Mouse (Mus musculus): ENCODE data around the gene Hnrnpa3. TPM values are rescaled to one million over a fixed set of nuclear protein-coding genes. Genes with fewer than 3 reads are reported as not detected.
"Not testable (repeated sequence)": the region's sequence is repeated elsewhere in the genome, so short reads cannot be mapped to it uniquely, and the experiment has no call there.

The Hnrnpa3 gene
- polyA plus RNA-seq, 1 experiment from 2014 or later = 127 TPM

GRCm38 (mm10) chr2:75633784-75634183, 25.3 kb upstream of the Hnrnpa3 start:
- DNase-seq (ENCODE audit: low spot score) (peak; percentile 61), ATAC-seq (ENCODE audit: low FRiP score, low TSS enrichment) (peak; percentile 68)
- Histone ChIP-seq H3K9ac (ENCODE audit: low read length) (no peak overlapping the region), H3K36me3 (ENCODE audit: control insufficient read depth, insufficient read depth, low read length) (no peaks in the 10 kb centered on the region), H3K27me3 (ENCODE audit: control insufficient read depth, insufficient read depth, low read length) (no peaks in the 10 kb centered on the region), H3K9me3 (ENCODE audit: control insufficient read depth, low read length) (no peaks in the 10 kb centered on the region), H3K4me3 (ENCODE audit: low read depth, low read length) (no peak overlapping the region), H3K27ac (replicated peaks) (peak overlapping the region; percentile 75), H3K4me1 (replicated peaks; ENCODE audit: control insufficient read depth, insufficient read depth) (peaks cover 2% of the 10 kb centered on the region; the same call in 1 of the 2 replicates), H3K4me2 (replicated peaks; ENCODE audit: low read depth) (no peak overlapping the region)
- 54% methylated on average over 5 of the region's 5 CpGs for WGBS
- TF ChIP-seq EP300 (optimal IDR thresholded peaks at IDR 0.05) = no peak
- no peak for TF ChIP-seq CTCF (IDR thresholded peaks at IDR 0.05; ENCODE audit: low read depth)

GRCm38 (mm10) chr2:75634431-75634830, 24.6 kb upstream of the Hnrnpa3 start:
- peak; percentile 40 for TF ChIP-seq CTCF (IDR thresholded peaks at IDR 0.05; ENCODE audit: low read depth)
- not testable (repeated sequence) for H3K4me2 ChIP-seq (replicated peaks; ENCODE audit: low read depth); ATAC-seq (ENCODE audit: low FRiP score, low TSS enrichment); H3K36me3 ChIP-seq (ENCODE audit: control insufficient read depth, insufficient read depth, low read length); H3K9me3 ChIP-seq (ENCODE audit: control insufficient read depth, low read length); H3K4me3 ChIP-seq (ENCODE audit: low read depth, low read length); H3K9ac ChIP-seq (ENCODE audit: low read length); H3K27me3 ChIP-seq (ENCODE audit: control insufficient read depth, insufficient read depth, low read length); H3K4me1 ChIP-seq (replicated peaks; ENCODE audit: control insufficient read depth, insufficient read depth); DNase-seq (ENCODE audit: low spot score); H3K27ac ChIP-seq (replicated peaks)
- WGBS = 79% methylated on average over 14 of the region's 14 CpGs

GRCm38 (mm10) chr2:75636261-75637054, 22.6 kb upstream of the Hnrnpa3 start:
- no peak overlapping the region for H3K9ac ChIP-seq (ENCODE audit: low read length)
- peak; percentile 73 for TF ChIP-seq CTCF (IDR thresholded peaks at IDR 0.05; ENCODE audit: low read depth)
- TF ChIP-seq EP300 (optimal IDR thresholded peaks at IDR 0.05) = no peak
- H3K4me3 ChIP-seq (ENCODE audit: low read depth, low read length) = no peak overlapping the region
- no peaks in the 10 kb centered on the region for H3K27me3 ChIP-seq (ENCODE audit: control insufficient read depth, insufficient read depth, low read length)
- no peak overlapping the region for H3K4me2 ChIP-seq (replicated peaks; ENCODE audit: low read depth)
- 55% methylated on average over 6 of the region's 6 CpGs for WGBS
- H3K27ac ChIP-seq (replicated peaks) = 0 out of 2 replicates have a peak overlapping the region, but pooled peaks have one; percentile 1
- DNase-seq (ENCODE audit: low spot score) = peak; percentile 68
- 0 out of 2 replicates have a peak, but pooled peaks have one; percentile 25 for ATAC-seq (ENCODE audit: low FRiP score, low TSS enrichment)
- peaks cover 2% of the 10 kb centered on the region; the same call in 1 of the 2 replicates for H3K4me1 ChIP-seq (replicated peaks; ENCODE audit: control insufficient read depth, insufficient read depth)
- H3K9me3 ChIP-seq (ENCODE audit: control insufficient read depth, low read length) = no peaks in the 10 kb centered on the region
- no peaks in the 10 kb centered on the region for H3K36me3 ChIP-seq (ENCODE audit: control insufficient read depth, insufficient read depth, low read length)

- not testable (repeated sequence) for ATAC-seq (ENCODE audit: low FRiP score, low TSS enrichment); H3K4me3 ChIP-seq (ENCODE audit: low read depth, low read length)
- 89% methylated on average over 2 of the region's 2 CpGs for WGBS
Observed at GRCm38 (mm10) chr2:75637055-75637304, 22.1 kb upstream of the Hnrnpa3 start.

GRCm38 (mm10) chr2:75637361-75637760, 21.7 kb upstream of the Hnrnpa3 start:
- Histone ChIP-seq H3K4me3 (ENCODE audit: low read depth, low read length) (no peak overlapping the region), H3K4me2 (replicated peaks; ENCODE audit: low read depth) (no peak overlapping the region), H3K27me3 (ENCODE audit: control insufficient read depth, insufficient read depth, low read length) (no peaks in the 10 kb centered on the region), H3K36me3 (ENCODE audit: control insufficient read depth, insufficient read depth, low read length) (no peaks in the 10 kb centered on the region), H3K9me3 (ENCODE audit: control insufficient read depth, low read length) (no peaks in the 10 kb centered on the region), H3K9ac (ENCODE audit: low read length) (no peak overlapping the region), H3K27ac (replicated peaks) (no peak overlapping the region), H3K4me1 (replicated peaks; ENCODE audit: control insufficient read depth, insufficient read depth) (peaks cover 2% of the 10 kb centered on the region; the same call in 1 of the 2 replicates)
- no peak for DNase-seq (ENCODE audit: low spot score)
- ATAC-seq (ENCODE audit: low FRiP score, low TSS enrichment) = no peak
- TF ChIP-seq EP300 (optimal IDR thresholded peaks at IDR 0.05) = no peak
- TF ChIP-seq CTCF (IDR thresholded peaks at IDR 0.05; ENCODE audit: low read depth) = no peak

More at GRCm38 (mm10) chr2:75637055-75637304, 22.1 kb upstream of the Hnrnpa3 start:
- H3K27ac ChIP-seq (replicated peaks); H3K9me3 ChIP-seq (ENCODE audit: control insufficient read depth, low read length); DNase-seq (ENCODE audit: low spot score); H3K4me2 ChIP-seq (replicated peaks; ENCODE audit: low read depth); H3K4me1 ChIP-seq (replicated peaks; ENCODE audit: control insufficient read depth, insufficient read depth); H3K9ac ChIP-seq (ENCODE audit: low read length); H3K27me3 ChIP-seq (ENCODE audit: control insufficient read depth, insufficient read depth, low read length); H3K36me3 ChIP-seq (ENCODE audit: control insufficient read depth, insufficient read depth, low read length): not testable (repeated sequence)

GRCm38 (mm10) chr2:75637822-75638221, 21.2 kb upstream of the Hnrnpa3 start:
- ATAC-seq (ENCODE audit: low FRiP score, low TSS enrichment); H3K36me3 ChIP-seq (ENCODE audit: control insufficient read depth, insufficient read depth, low read length); H3K4me2 ChIP-seq (replicated peaks; ENCODE audit: low read depth); H3K27me3 ChIP-seq (ENCODE audit: control insufficient read depth, insufficient read depth, low read length); H3K4me3 ChIP-seq (ENCODE audit: low read depth, low read length); H3K9me3 ChIP-seq (ENCODE audit: control insufficient read depth, low read length); H3K9ac ChIP-seq (ENCODE audit: low read length); H3K27ac ChIP-seq (replicated peaks); H3K4me1 ChIP-seq (replicated peaks; ENCODE audit: control insufficient read depth, insufficient read depth); DNase-seq (ENCODE audit: low spot score): not testable (repeated sequence)
- 77% methylated on average over 6 of the region's 6 CpGs for WGBS

- H3K4me2 ChIP-seq (replicated peaks; ENCODE audit: low read depth); H3K9ac ChIP-seq (ENCODE audit: low read length); ATAC-seq (ENCODE audit: low FRiP score, low TSS enrichment); H3K36me3 ChIP-seq (ENCODE audit: control insufficient read depth, insufficient read depth, low read length); H3K9me3 ChIP-seq (ENCODE audit: control insufficient read depth, low read length); H3K4me3 ChIP-seq (ENCODE audit: low read depth, low read length); H3K4me1 ChIP-seq (replicated peaks; ENCODE audit: control insufficient read depth, insufficient read depth); H3K27me3 ChIP-seq (ENCODE audit: control insufficient read depth, insufficient read depth, low read length); DNase-seq (ENCODE audit: low spot score); H3K27ac ChIP-seq (replicated peaks): not testable (repeated sequence)
- WGBS = 8% methylated on average over 7 of the region's 12 CpGs
Observed at GRCm38 (mm10) chr2:75639535-75639934, 19.5 kb upstream of the Hnrnpa3 start.

GRCm38 (mm10) chr2:75642312-75642711, 16.7 kb upstream of the Hnrnpa3 start:
- WGBS = 21% methylated on average over 4 of the region's 4 CpGs
- not testable (repeated sequence) for H3K4me1 ChIP-seq (replicated peaks; ENCODE audit: control insufficient read depth, insufficient read depth); H3K36me3 ChIP-seq (ENCODE audit: control insufficient read depth, insufficient read depth, low read length); H3K9ac ChIP-seq (ENCODE audit: low read length); ATAC-seq (ENCODE audit: low FRiP score, low TSS enrichment); H3K27ac ChIP-seq (replicated peaks); H3K9me3 ChIP-seq (ENCODE audit: control insufficient read depth, low read length); H3K4me2 ChIP-seq (replicated peaks; ENCODE audit: low read depth); DNase-seq (ENCODE audit: low spot score); H3K4me3 ChIP-seq (ENCODE audit: low read depth, low read length); H3K27me3 ChIP-seq (ENCODE audit: control insufficient read depth, insufficient read depth, low read length)

Measured in stomach, postnatal 0 days (tissue).